Comparison of ENCODE assay signal across 28 mouse cellular contexts in the genomic region with DNA sequence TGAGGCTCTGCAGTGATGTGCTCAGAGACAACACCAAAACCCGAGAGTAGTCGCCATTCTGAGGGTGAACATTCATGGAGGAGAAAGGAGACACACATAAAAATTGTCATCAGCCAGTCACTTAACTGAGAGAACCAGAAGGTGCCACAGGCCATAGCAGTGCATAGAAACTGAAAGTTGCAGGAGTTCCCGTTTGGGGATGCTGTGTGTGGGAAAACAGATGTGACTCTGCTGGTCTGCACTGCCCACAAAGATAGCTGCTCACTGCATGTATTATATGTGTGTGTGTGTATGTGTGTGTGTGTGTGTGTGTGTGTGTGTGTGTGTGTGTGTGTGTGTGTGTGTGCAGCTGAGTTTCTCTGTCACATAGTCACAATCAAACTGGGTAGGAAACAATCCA.
A peak's percentile ranks its signal among the peaks of the same experiment; 100 is the strongest.
DNase-seq lines count a peak whose midpoint lies in the region; ATAC-seq and TF ChIP-seq lines count a peak whose summit lies in the region.
"Had no signal": no experiment of that assay in that cellular context is flagged by ENCODE, and none has a peak within 500 bp of the region (broad histone marks: within the 10 kb centered on the region; RNA-seq: fewer than 3 reads in every experiment).

No protein-coding gene starts in this region.

- WGBS in spleen, adult 2 months, result 29% methylated on average over 3 of the region's 3 CpGs
- 28% methylated on average over 3 of the region's 3 CpGs for WGBS in bone marrow, adult 2 months
- 79% methylated on average over 3 of the region's 3 CpGs for WGBS in hindbrain, postnatal 0 days
- 81% methylated on average over 3 of the region's 3 CpGs for WGBS in hindbrain, embryonic 13.5 days

- peak; percentile 31 to 55 for DNase-seq in spleen, adult 2 months (ENCODE audit: low read depth in 1 of 2, low spot score in 2 of 2)
- no peak for DNase-seq in spleen, postnatal 10 days (ENCODE audit: low spot score in 2 of 2)
- no peak for DNase-seq in hindbrain, postnatal 0 days (ENCODE audit: low spot score)
- DNase-seq: adrenal gland, postnatal 10 days; cerebellum, adult 2 months; cerebellum, postnatal 14 days; gastrocnemius, postnatal 10 days; heart, postnatal 14 days; kidney, adult 9 months; kidney, postnatal 10 days; layer of hippocampus, adult 9-11 months; liver; right cerebral cortex, adult 18-20 months; right cerebral cortex, postnatal 4 days had no signal

- H3K27ac ChIP-seq in spleen, adult 2 months (ENCODE audit: insufficient read depth, low read length), result peak overlapping the region; percentile 28; the same call in 1 of the 2 replicates
- peak overlapping the region; percentile 41; the same call in 1 of the 2 replicates for H3K27ac ChIP-seq in bone marrow, adult 2 months (ENCODE audit: control insufficient read depth, insufficient read depth, low read depth, low read length, poor library complexity)
- H3K27ac ChIP-seq in hindbrain, postnatal 0 days, result no peak overlapping the region
- no peak overlapping the region for H3K27ac ChIP-seq in hindbrain, embryonic 13.5 days
- H3K27ac ChIP-seq: forebrain, embryonic 13.5 days; hindbrain, embryonic 12.5 days; liver, embryonic 15.5 days; lung, embryonic 15.5 days; midbrain, embryonic 13.5 days; neural tube, embryonic 15.5 days; stomach, embryonic 15.5 days had no signal

- H3K27me3 ChIP-seq in spleen, adult 2 months (ENCODE audit: control insufficient read depth, insufficient read depth, low read length), result no peaks in the 10 kb centered on the region
- H3K27me3 ChIP-seq in hindbrain, postnatal 0 days (ENCODE audit: insufficient read depth, low read length), result no peaks in the 10 kb centered on the region
- no peaks in the 10 kb centered on the region for H3K27me3 ChIP-seq in hindbrain, embryonic 13.5 days
- H3K27me3 ChIP-seq: forebrain, embryonic 13.5 days; hindbrain, embryonic 12.5 days; liver, embryonic 15.5 days; lung, embryonic 15.5 days; neural tube, embryonic 15.5 days; stomach, embryonic 15.5 days had no signal

- H3K4me1 ChIP-seq in spleen, adult 2 months (ENCODE audit: control insufficient read depth, insufficient read depth, insufficient read length), result peaks cover 27% of the 10 kb centered on the region
- H3K4me1 ChIP-seq in bone marrow, adult 2 months (ENCODE audit: control insufficient read depth, insufficient read depth, low read length), result peaks cover 4% of the 10 kb centered on the region; the same call in 1 of the 2 replicates
- H3K4me1 ChIP-seq in hindbrain, postnatal 0 days (ENCODE audit: insufficient read depth, low read length), result peaks cover 4% of the 10 kb centered on the region; the same call in 1 of the 2 replicates
- 0 out of 2 replicates have a peak, but pooled peaks cover 8% of the 10 kb centered on the region for H3K4me1 ChIP-seq in hindbrain, embryonic 13.5 days (replicated peaks)
- H3K4me1 ChIP-seq: forebrain, embryonic 13.5 days; liver, embryonic 15.5 days; lung, embryonic 15.5 days; megakaryocyte, embryonic 14.5 days; stomach, embryonic 15.5 days had no signal

- no peaks in the 10 kb centered on the region for H3K36me3 ChIP-seq in spleen, adult 2 months (ENCODE audit: control insufficient read depth, insufficient read depth, low read length)
- H3K36me3 ChIP-seq in hindbrain, postnatal 0 days (ENCODE audit: insufficient read depth, low read length), result no peaks in the 10 kb centered on the region
- no peaks in the 10 kb centered on the region for H3K36me3 ChIP-seq in hindbrain, embryonic 13.5 days
- H3K36me3 ChIP-seq: G1E; hindbrain, embryonic 12.5 days; liver, embryonic 15.5 days; lung, embryonic 15.5 days; midbrain, embryonic 13.5 days; neural tube, embryonic 15.5 days; stomach, embryonic 15.5 days had no signal

- H3K4me3 ChIP-seq in spleen, adult 2 months (ENCODE audit: extremely low read depth, insufficient read depth, insufficient read length), result no peak overlapping the region
- H3K4me3 ChIP-seq in bone marrow, adult 2 months (replicated peaks; ENCODE audit: control insufficient read depth, low read depth, low read length), result no peak overlapping the region
- H3K4me3 ChIP-seq in hindbrain, postnatal 0 days (ENCODE audit: low read length), result no peak overlapping the region
- no peak overlapping the region for H3K4me3 ChIP-seq in hindbrain, embryonic 13.5 days
- H3K4me3 ChIP-seq: forebrain, embryonic 13.5 days; hindbrain, embryonic 12.5 days; liver, embryonic 15.5 days; lung, embryonic 15.5 days; megakaryocyte, embryonic 14.5 days; midbrain, embryonic 13.5 days; neural tube, embryonic 15.5 days; stomach, embryonic 15.5 days had no signal

- TF ChIP-seq POLR2A in spleen, adult 2 months (IDR thresholded peaks at IDR 0.05; ENCODE audit: low read depth, low read length), result no peak
- TF ChIP-seq POLR2A in bone marrow, adult 2 months (IDR thresholded peaks at IDR 0.05; ENCODE audit: borderline replicate concordance, control insufficient read depth, low read depth, low read length), result no peak

- no peak overlapping the region for H3K9ac ChIP-seq in hindbrain, postnatal 0 days (replicated peaks; ENCODE audit: low read length)
- no peak overlapping the region for H3K9ac ChIP-seq in hindbrain, embryonic 13.5 days
- H3K9ac ChIP-seq: forebrain, embryonic 13.5 days; hindbrain, embryonic 12.5 days; liver, embryonic 15.5 days; lung, embryonic 15.5 days; midbrain, embryonic 13.5 days; neural tube, embryonic 15.5 days; stomach, embryonic 15.5 days had no signal

- ATAC-seq in megakaryocyte progenitor cell, adult 5-6 weeks (replicated peaks; ENCODE audit: poor library complexity), result peak; percentile 96
- no peak for ATAC-seq in hindbrain, postnatal 0 days
- no peak for ATAC-seq in hindbrain, embryonic 13.5 days (ENCODE audit: low FRiP score)
- no peak for ATAC-seq in cerebellum, adult (ENCODE audit: insufficient number of reproducible peaks, low FRiP score, low TSS enrichment)
- ATAC-seq: forebrain, embryonic 13.5 days; intestine, postnatal 0 days; midbrain, embryonic 13.5 days had no signal

- no peaks in the 10 kb centered on the region for H3K9me3 ChIP-seq in hindbrain, postnatal 0 days (ENCODE audit: low read length)
- no peaks in the 10 kb centered on the region for H3K9me3 ChIP-seq in hindbrain, embryonic 13.5 days
- H3K9me3 ChIP-seq: forebrain, embryonic 13.5 days; hindbrain, embryonic 12.5 days; liver, embryonic 15.5 days; lung, embryonic 15.5 days; midbrain, embryonic 13.5 days; neural tube, embryonic 15.5 days; stomach, embryonic 15.5 days had no signal

- no peak overlapping the region for H3K4me2 ChIP-seq in hindbrain, postnatal 0 days (ENCODE audit: low read depth, low read length)
- H3K4me2 ChIP-seq in hindbrain, embryonic 13.5 days, result no peak overlapping the region
- H3K4me2 ChIP-seq: forebrain, embryonic 13.5 days; hindbrain, embryonic 12.5 days; liver, embryonic 15.5 days; lung, embryonic 15.5 days; midbrain, embryonic 13.5 days; neural tube, embryonic 15.5 days; stomach, embryonic 15.5 days had no signal

- TF ChIP-seq CTCF in spleen, adult 2 months (IDR thresholded peaks at IDR 0.05; ENCODE audit: extremely low read depth, insufficient read depth, insufficient read length, insufficient replicate concordance), result no peak
- no peak for TF ChIP-seq CTCF in bone marrow, adult 2 months (IDR thresholded peaks at IDR 0.05; ENCODE audit: control insufficient read depth, insufficient read depth, low read length)
- no peak for TF ChIP-seq CTCF in hindbrain, postnatal 0 days (IDR thresholded peaks at IDR 0.05; ENCODE audit: low read depth)

Comparison
In these comparisons a context has a peak if more than half of its experiments do, and no peak if none do; other contexts are left out.
1. DNase-seq: peak in spleen, adult 2 months (2 of 2); none in spleen, postnatal 10 days (0 of 2) and hindbrain, postnatal 0 days (single experiment).
2. H3K27ac ChIP-seq: peak in spleen, adult 2 months (single experiment) and bone marrow, adult 2 months (single experiment); none in hindbrain, postnatal 0 days (single experiment) and hindbrain, embryonic 13.5 days (single experiment).